Mouse (Mus musculus): ENCODE results near the gene Psmb10. TPM values are rescaled to one million over a fixed set of nuclear protein-coding genes. Genes with fewer than 3 reads are reported as not detected.

The Psmb10 gene
- 1.2 TPM for polyA plus RNA-seq (2014; fragmentation: Illumina TruSeq; extraction: RNeasy Lipid Tissue Mini Kit (QIAGEN cat#74804); ENCODE audit: low read depth, low replicate concordance)

GRCm38 (mm10) chr8:105938306-105938669, at the start of gene Psmb10:
TSS of gene Psmb10 (minus strand) at chr8:105938444.

GRCm38 (mm10) chr8:105979325-105979724, 41.1 kb upstream of the Psmb10 start, which contains the start of gene Dpep3:
TSS of gene Dpep3 (minus strand) at chr8:105979429.

GRCm38 (mm10) chr8:105965905-105966341, 27.7 kb upstream of the Psmb10 start, which contains the start of gene Slc12a4:
TSS of gene Slc12a4 (minus strand) at chr8:105966097.

GRCm38 (mm10) chr8:105943321-105943739, 5.1 kb upstream of the Psmb10 start, which contains the start of gene Lcat:
TSS of gene Lcat (minus strand) at chr8:105943382.

GRCm38 (mm10) chr8:105933762-105934161, 4.5 kb downstream of the Psmb10 start, which contains the start of gene Ctrl:
TSS of gene Ctrl (minus strand) at chr8:105933862.

GRCm38 (mm10) chr8:105900180-105900940, 37.9 kb downstream of the Psmb10 start, which contains the start of gene Pskh1:
TSS of gene Pskh1 (plus strand) at chr8:105900441.

DNA sequence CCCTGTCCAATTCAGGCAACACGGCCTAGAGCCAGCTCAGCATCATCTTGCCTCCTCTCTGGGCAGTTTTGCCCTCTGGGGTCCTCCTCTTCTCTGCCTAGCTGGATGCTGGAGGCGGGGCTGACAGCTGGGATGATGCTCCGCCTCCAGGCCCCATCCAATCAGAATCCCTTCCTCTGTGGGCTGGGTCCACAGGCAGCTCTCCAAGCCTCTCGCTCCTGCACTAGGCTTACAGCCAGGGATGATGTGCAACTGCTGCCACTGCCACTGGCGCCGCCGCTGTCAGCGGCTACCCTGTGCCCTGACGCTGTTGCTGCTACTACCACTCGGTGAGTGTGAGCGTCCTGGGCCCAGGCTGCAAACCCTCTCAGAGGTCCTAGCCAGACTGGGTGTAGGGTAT, 44.9 kb downstream of the Psmb10 start, which contains the start of gene Nrn1l:
Gene Nrn1l, plus strand, starts transcription at position 229 of the 400 bp plus-strand sequence.

Other genes starting within 250 kb of the Psmb10 start
- 0.70 TPM for gene Acd, start 237.3 kb downstream of the Psmb10 start, polyA plus RNA-seq (2014; fragmentation: Illumina TruSeq; extraction: RNeasy Lipid Tissue Mini Kit (QIAGEN cat#74804); ENCODE audit: low read depth, low replicate concordance)
- not detected for gene Pard6a, start 237.3 kb downstream of the Psmb10 start, polyA plus RNA-seq (2014; fragmentation: Illumina TruSeq; extraction: RNeasy Lipid Tissue Mini Kit (QIAGEN cat#74804); ENCODE audit: low read depth, low replicate concordance)
- not detected for gene 4933405L10Rik, start 230.8 kb downstream of the Psmb10 start, polyA plus RNA-seq (2014; fragmentation: Illumina TruSeq; extraction: RNeasy Lipid Tissue Mini Kit (QIAGEN cat#74804); ENCODE audit: low read depth, low replicate concordance)
- 0.52 TPM for gene Enkd1, start 230.2 kb downstream of the Psmb10 start, polyA plus RNA-seq (2014; fragmentation: Illumina TruSeq; extraction: RNeasy Lipid Tissue Mini Kit (QIAGEN cat#74804); ENCODE audit: low read depth, low replicate concordance)
- 0.52 TPM for gene Gfod2, start 179.8 kb downstream of the Psmb10 start, polyA plus RNA-seq (2014; fragmentation: Illumina TruSeq; extraction: RNeasy Lipid Tissue Mini Kit (QIAGEN cat#74804); ENCODE audit: low read depth, low replicate concordance)
- gene Ranbp10, start 111.1 kb downstream of the Psmb10 start, polyA plus RNA-seq (2014; fragmentation: Illumina TruSeq; extraction: RNeasy Lipid Tissue Mini Kit (QIAGEN cat#74804); ENCODE audit: low read depth, low replicate concordance): 6.5 TPM
- not detected for gene Tsnaxip1, start 110.7 kb downstream of the Psmb10 start, polyA plus RNA-seq (2014; fragmentation: Illumina TruSeq; extraction: RNeasy Lipid Tissue Mini Kit (QIAGEN cat#74804); ENCODE audit: low read depth, low replicate concordance)
- 0.99 TPM for gene Cenpt, start 85.2 kb downstream of the Psmb10 start, polyA plus RNA-seq (2014; fragmentation: Illumina TruSeq; extraction: RNeasy Lipid Tissue Mini Kit (QIAGEN cat#74804); ENCODE audit: low read depth, low replicate concordance)
- 11.8 TPM for gene Thap11, start 83.3 kb downstream of the Psmb10 start, polyA plus RNA-seq (2014; fragmentation: Illumina TruSeq; extraction: RNeasy Lipid Tissue Mini Kit (QIAGEN cat#74804); ENCODE audit: low read depth, low replicate concordance)
- gene Nutf2, start 77.9 kb downstream of the Psmb10 start, polyA plus RNA-seq (2014; fragmentation: Illumina TruSeq; extraction: RNeasy Lipid Tissue Mini Kit (QIAGEN cat#74804); ENCODE audit: low read depth, low replicate concordance): 80.1 TPM
- gene Edc4, start 57.6 kb downstream of the Psmb10 start, polyA plus RNA-seq (2014; fragmentation: Illumina TruSeq; extraction: RNeasy Lipid Tissue Mini Kit (QIAGEN cat#74804); ENCODE audit: low read depth, low replicate concordance): 2.9 TPM
- not detected for gene Nrn1l, start 44.9 kb downstream of the Psmb10 start, polyA plus RNA-seq (2014; fragmentation: Illumina TruSeq; extraction: RNeasy Lipid Tissue Mini Kit (QIAGEN cat#74804); ENCODE audit: low read depth, low replicate concordance)
- gene Pskh1, start 38.0 kb downstream of the Psmb10 start, polyA plus RNA-seq (2014; fragmentation: Illumina TruSeq; extraction: RNeasy Lipid Tissue Mini Kit (QIAGEN cat#74804); ENCODE audit: low read depth, low replicate concordance): 4.8 TPM
- gene Ctrl, start 4.6 kb downstream of the Psmb10 start, polyA plus RNA-seq (2014; fragmentation: Illumina TruSeq; extraction: RNeasy Lipid Tissue Mini Kit (QIAGEN cat#74804); ENCODE audit: low read depth, low replicate concordance): 0.76 TPM
- not detected for gene Lcat, start 4.9 kb upstream of the Psmb10 start, polyA plus RNA-seq (2014; fragmentation: Illumina TruSeq; extraction: RNeasy Lipid Tissue Mini Kit (QIAGEN cat#74804); ENCODE audit: low read depth, low replicate concordance)
- gene Slc12a4, start 27.7 kb upstream of the Psmb10 start, polyA plus RNA-seq (2014; fragmentation: Illumina TruSeq; extraction: RNeasy Lipid Tissue Mini Kit (QIAGEN cat#74804); ENCODE audit: low read depth, low replicate concordance): 4.4 TPM
- not detected for gene Dpep3, start 41.0 kb upstream of the Psmb10 start, polyA plus RNA-seq (2014; fragmentation: Illumina TruSeq; extraction: RNeasy Lipid Tissue Mini Kit (QIAGEN cat#74804); ENCODE audit: low read depth, low replicate concordance)
- 2.3 TPM for gene Dus2, start 52.9 kb upstream of the Psmb10 start, polyA plus RNA-seq (2014; fragmentation: Illumina TruSeq; extraction: RNeasy Lipid Tissue Mini Kit (QIAGEN cat#74804); ENCODE audit: low read depth, low replicate concordance)
- gene Dpep2nb, start 67.5 kb upstream of the Psmb10 start, polyA plus RNA-seq (2014; fragmentation: Illumina TruSeq; extraction: RNeasy Lipid Tissue Mini Kit (QIAGEN cat#74804); ENCODE audit: low read depth, low replicate concordance): not detected
- gene Ddx28, start 73.4 kb upstream of the Psmb10 start, polyA plus RNA-seq (2014; fragmentation: Illumina TruSeq; extraction: RNeasy Lipid Tissue Mini Kit (QIAGEN cat#74804); ENCODE audit: low read depth, low replicate concordance): 6.2 TPM
- gene Nfatc3, start 120.4 kb upstream of the Psmb10 start, polyA plus RNA-seq (2014; fragmentation: Illumina TruSeq; extraction: RNeasy Lipid Tissue Mini Kit (QIAGEN cat#74804); ENCODE audit: low read depth, low replicate concordance): 124 TPM
- 0.70 TPM for gene Esrp2, start 198.5 kb upstream of the Psmb10 start, polyA plus RNA-seq (2014; fragmentation: Illumina TruSeq; extraction: RNeasy Lipid Tissue Mini Kit (QIAGEN cat#74804); ENCODE audit: low read depth, low replicate concordance)
- 10.3 TPM for gene Pla2g15, start 212.0 kb upstream of the Psmb10 start, polyA plus RNA-seq (2014; fragmentation: Illumina TruSeq; extraction: RNeasy Lipid Tissue Mini Kit (QIAGEN cat#74804); ENCODE audit: low read depth, low replicate concordance)
- gene Slc7a6, start 230.4 kb upstream of the Psmb10 start, polyA plus RNA-seq (2014; fragmentation: Illumina TruSeq; extraction: RNeasy Lipid Tissue Mini Kit (QIAGEN cat#74804); ENCODE audit: low read depth, low replicate concordance): 14.3 TPM